Mouse (Mus musculus) heart, embryonic 12.5 days (tissue): ENCODE measurements around the gene Arhgap8. TPM values are rescaled to one million over a fixed set of nuclear protein-coding genes. Genes with fewer than 3 reads are reported as not detected.
A peak's percentile ranks its signal among the peaks of the same experiment; 100 is the strongest.

Experiments used
- ATAC-seq: fragments of 200-750 bp; cut with Nextera tagmentation; 2 replicates; pipeline ENCODE4 v1.8.0; 2017; ENCODE audit warnings: moderate TSS enrichment, moderate library complexity; ENCODE audit not compliant: insufficient number of reproducible peaks, low FRiP score
- H3K27ac ChIP-seq: fragments of 300-500 bp; sonication (generic); 2 replicates; pipeline ENCODE4 v1.5.1; 2016; ENCODE audit warnings: mild to moderate bottlenecking, moderate library complexity; ENCODE audit not compliant: poor library complexity, severe bottlenecking
- H3K27me3 ChIP-seq: fragments of 300-500 bp; sonication (generic); replicated peaks from 2 replicates; pipeline ENCODE4 v1.6.1; 2016; ENCODE audit warnings: mild to moderate bottlenecking, moderate library complexity
- H3K36me3 ChIP-seq: fragments of 300-500 bp; sonication (generic); 2 replicates; pipeline ENCODE4 v1.6.1; 2016; ENCODE audit warnings: mild to moderate bottlenecking, moderate library complexity
- H3K4me1 ChIP-seq: fragments of 300-500 bp; sonication (generic); replicated peaks from 2 replicates; pipeline ENCODE4 v1.6.1; 2016; ENCODE audit warnings: mild to moderate bottlenecking
- H3K4me2 ChIP-seq: fragments of 300-500 bp; sonication (generic); 2 replicates; pipeline ENCODE4 v1.6.1; 2016; ENCODE audit warnings: mild to moderate bottlenecking, moderate library complexity
- H3K4me3 ChIP-seq: fragments of 300-500 bp; sonication (generic); 2 replicates; pipeline ENCODE4 v1.5.1; 2016; ENCODE audit warnings: mild to moderate bottlenecking
- H3K9ac ChIP-seq: fragments of 300-500 bp; sonication (generic); 2 replicates; pipeline ENCODE4 v1.6.1; 2016; ENCODE audit warnings: mild to moderate bottlenecking, moderate library complexity
- H3K9me3 ChIP-seq: fragments of 300-500 bp; sonication (generic); replicated peaks from 2 replicates; pipeline ENCODE4 v1.6.1; 2016; ENCODE audit warnings: mild to moderate bottlenecking, moderate library complexity
- WGBS: fragments of 180-500 bp; shearing (Covaris S2); methylation state at CpG from one replicate; pipeline ENCODE4 v1.1.7; 2016; 5-methylcytosine and 5-hydroxymethylcytosine counted together
- polyA plus RNA-seq: library from polyadenylated mRNA; unstranded; fragments of >200 nt; fragmentation: Nextera tagmentation; extraction: Ambion mirVana; gene quantifications from 2 replicates; pipeline ENCODE4 v1.2.1, GENCODE M21; 2016

Arhgap8 gene
- polyA plus RNA-seq, 1 experiment from 2014 or later: 3.4 TPM

DNA sequence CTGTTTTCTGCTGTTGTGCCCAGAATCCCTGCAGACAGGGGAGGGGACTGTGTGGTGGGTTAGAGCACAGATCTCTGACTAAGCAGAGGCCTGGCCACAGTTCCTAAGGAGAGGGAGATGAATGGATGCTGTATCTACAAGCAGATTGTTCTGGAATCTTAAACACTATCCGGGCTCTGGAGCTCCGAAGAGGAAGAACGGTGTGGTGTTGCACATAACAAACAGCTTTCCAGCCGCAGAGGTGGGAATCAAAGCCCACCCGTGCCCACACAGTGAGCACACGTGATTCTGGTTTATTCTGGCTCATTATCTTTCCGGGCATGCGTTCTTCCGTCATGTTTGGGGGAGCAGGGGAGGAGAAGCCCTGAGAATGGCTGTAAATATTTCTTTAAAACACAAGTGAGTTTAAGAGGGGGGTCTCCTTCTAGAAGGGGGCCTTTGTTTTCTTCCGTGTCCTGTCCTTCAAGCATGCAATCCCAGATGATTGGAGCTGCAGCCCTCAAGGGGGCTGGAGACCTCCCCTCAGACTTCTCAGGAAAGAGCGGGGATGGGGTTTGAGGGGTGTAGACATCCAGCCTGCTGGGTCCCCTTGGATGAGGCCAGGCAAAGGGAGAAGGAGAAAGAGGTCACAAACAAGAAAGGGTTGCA is 16.6 kb downstream of the Arhgap8 start:
- H3K36me3 ChIP-seq: no peaks in the 10 kb centered on the region
- no peak overlapping the region for H3K4me2 ChIP-seq
- no peak for ATAC-seq
- H3K27ac ChIP-seq: no peak overlapping the region
- no peaks in the 10 kb centered on the region for H3K27me3 ChIP-seq
- 68% methylated on average over 11 of the region's 11 CpGs for WGBS
- 0 out of 2 replicates have a peak, but pooled peaks cover 3% of the 10 kb centered on the region for H3K9me3 ChIP-seq
- peaks cover 9% of the 10 kb centered on the region for H3K4me1 ChIP-seq
- no peak overlapping the region for H3K9ac ChIP-seq
- H3K4me3 ChIP-seq: no peak overlapping the region

DNA sequence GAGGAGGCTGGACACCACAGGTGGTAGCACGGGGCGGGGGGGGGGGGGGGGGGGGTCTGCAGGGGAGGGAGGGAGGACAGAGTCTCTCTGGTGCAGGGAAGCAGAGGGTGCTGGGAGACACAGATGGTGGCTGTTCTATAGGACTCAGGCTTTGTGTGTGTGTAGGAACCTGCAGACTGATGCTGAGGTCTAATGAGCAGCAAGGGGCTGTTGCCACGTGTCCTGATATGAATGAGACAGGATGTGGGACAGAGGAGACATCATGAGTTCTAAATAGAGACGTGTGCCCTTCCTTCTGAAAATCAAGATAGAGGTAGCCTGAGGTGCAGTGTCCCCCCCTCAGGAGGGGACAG is 17.1 kb downstream of the Arhgap8 start:
- no peak overlapping the region for H3K9ac ChIP-seq
- H3K36me3 ChIP-seq: no peaks in the 10 kb centered on the region
- ATAC-seq: no peak
- H3K4me3 ChIP-seq: no peak overlapping the region
- 0 out of 2 replicates have a peak, but pooled peaks cover 3% of the 10 kb centered on the region for H3K9me3 ChIP-seq
- no peak overlapping the region for H3K4me2 ChIP-seq
- no peak overlapping the region for H3K27ac ChIP-seq
- peaks cover 8% of the 10 kb centered on the region for H3K4me1 ChIP-seq
- 38% methylated on average over 3 of the region's 4 CpGs for WGBS
- H3K27me3 ChIP-seq: no peaks in the 10 kb centered on the region

DNA sequence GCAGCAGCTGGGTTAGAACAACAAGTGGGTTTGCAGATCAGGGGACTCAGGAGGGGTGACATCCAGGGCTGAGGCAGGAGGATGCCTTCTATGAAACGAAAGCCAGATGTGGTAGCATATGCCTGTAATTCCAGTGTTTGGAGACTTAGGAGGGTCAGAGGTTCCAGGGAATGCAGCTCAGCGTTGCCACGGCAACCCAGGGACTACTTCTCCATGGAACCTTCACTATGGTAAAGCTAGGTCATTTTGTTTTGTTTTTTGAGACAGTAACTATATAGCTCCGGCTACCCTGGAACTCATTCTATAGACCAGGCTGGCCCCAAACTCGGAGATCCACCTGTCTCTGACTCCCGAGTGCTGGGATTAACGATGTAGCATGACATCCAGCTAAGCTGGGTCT is 18.4 kb downstream of the Arhgap8 start:
- Histone ChIP-seq H3K4me1 (peaks cover 15% of the 10 kb centered on the region), H3K4me3 (no peak overlapping the region), H3K9ac (no peak overlapping the region), H3K36me3 (no peaks in the 10 kb centered on the region), H3K4me2 (no peak overlapping the region), H3K27ac (no peak overlapping the region), H3K9me3 (0 out of 2 replicates have a peak, but pooled peaks cover 3% of the 10 kb centered on the region), H3K27me3 (no peaks in the 10 kb centered on the region)
- WGBS: 85% methylated on average over 7 of the region's 7 CpGs
- no peak for ATAC-seq

DNA sequence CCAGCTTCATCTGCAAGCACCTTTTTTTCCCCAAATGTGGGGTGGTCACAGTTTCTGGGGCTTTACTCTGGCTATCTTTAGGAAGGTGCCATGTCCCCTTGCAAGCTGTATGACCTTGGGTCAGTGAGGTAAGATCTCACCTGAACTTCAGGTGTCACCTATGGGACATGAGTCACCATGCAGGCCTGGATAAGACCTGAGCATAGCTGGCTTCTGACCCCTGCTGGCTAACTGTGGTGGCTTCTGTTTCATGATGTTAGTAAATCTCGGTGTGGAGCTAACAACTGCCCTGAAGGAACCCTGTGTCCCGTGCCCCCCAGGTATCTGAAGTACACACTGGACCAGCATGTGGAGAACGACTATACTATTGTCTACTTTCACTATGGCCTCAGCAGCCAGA is 21.7 kb downstream of the Arhgap8 start:
- Histone ChIP-seq H3K27me3 (no peaks in the 10 kb centered on the region), H3K9ac (no peak overlapping the region), H3K36me3 (no peaks in the 10 kb centered on the region), H3K4me2 (no peak overlapping the region), H3K4me1 (peaks cover 35% of the 10 kb centered on the region), H3K9me3 (0 out of 2 replicates have a peak, but pooled peaks cover 3% of the 10 kb centered on the region), H3K27ac (no peak overlapping the region), H3K4me3 (no peak overlapping the region)
- no peak for ATAC-seq
- WGBS: 74% methylated on average over 3 of the region's 3 CpGs

DNA sequence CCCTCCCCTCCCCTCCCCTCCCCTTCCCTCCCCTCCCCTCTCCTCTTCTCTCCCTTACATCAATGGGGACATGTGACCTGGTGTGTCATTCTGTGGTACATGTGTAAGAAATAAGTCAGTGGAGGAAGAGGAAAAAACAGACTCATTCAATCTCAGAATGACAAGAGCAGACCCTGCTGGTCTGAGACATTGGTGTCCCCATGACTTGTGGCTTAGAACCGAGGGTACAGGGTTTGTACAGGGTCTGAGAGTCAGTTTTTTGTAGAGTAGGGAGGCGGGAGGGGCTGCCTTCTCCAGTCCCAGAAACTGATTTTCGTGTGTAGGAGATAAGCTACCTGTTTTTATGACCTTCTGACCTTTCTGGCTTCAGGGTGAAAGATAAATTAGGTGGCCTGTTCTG is 23.5 kb downstream of the Arhgap8 start:
- Histone ChIP-seq H3K36me3 (no peaks in the 10 kb centered on the region), H3K4me2 (no peak overlapping the region), H3K27ac (no peak overlapping the region), H3K27me3 (no peaks in the 10 kb centered on the region), H3K4me3 (no peak overlapping the region), H3K4me1 (peaks cover 35% of the 10 kb centered on the region), H3K9me3 (0 out of 2 replicates have a peak, but pooled peaks cover 3% of the 10 kb centered on the region), H3K9ac (no peak overlapping the region)
- WGBS: 9% methylated on average over 3 of the region's 3 CpGs
- no peak; the same call in 1 of the 2 replicates for ATAC-seq

DNA sequence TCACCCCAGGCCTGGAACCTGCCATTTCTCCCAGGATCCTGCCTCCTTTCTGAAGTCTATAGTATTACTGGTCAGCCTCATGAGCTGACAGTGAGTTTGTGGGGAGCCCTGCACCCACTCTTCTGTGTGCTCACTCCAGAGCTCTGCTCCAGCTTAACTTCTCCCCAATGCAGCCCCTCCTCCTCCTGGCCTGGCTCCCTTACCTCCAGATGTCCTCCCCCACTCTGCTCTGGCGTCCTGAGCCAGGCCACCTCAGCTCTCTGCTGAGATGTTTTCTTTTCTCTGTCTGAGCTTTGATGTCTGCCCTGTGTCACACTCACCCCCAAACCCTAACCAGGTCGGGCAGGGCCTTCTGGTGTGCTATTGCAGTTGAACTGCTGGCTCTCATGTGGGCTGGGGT is 24.5 kb downstream of the Arhgap8 start:
- ATAC-seq: no peak
- WGBS: 7% methylated on average over 2 of the region's 2 CpGs

GRCm38 (mm10) chr15:84745831-84746230 is 26.0 kb downstream of the Arhgap8 start:
- Histone ChIP-seq H3K27ac (no peak overlapping the region), H3K36me3 (no peaks in the 10 kb centered on the region), H3K4me1 (peaks cover 35% of the 10 kb centered on the region), H3K9ac (no peak overlapping the region), H3K4me3 (no peak overlapping the region), H3K9me3 (no peaks in the 10 kb centered on the region), H3K4me2 (no peak overlapping the region), H3K27me3 (no peaks in the 10 kb centered on the region)
- 0 out of 2 replicates have a peak, but pooled peaks have one; percentile 45 for ATAC-seq
- WGBS: 57% methylated on average over 4 of the region's 4 CpGs

More for the DNA sequence above, 24.5 kb downstream of the Arhgap8 start:
- H3K36me3 ChIP-seq: no peaks in the 10 kb centered on the region
- peaks cover 35% of the 10 kb centered on the region for H3K4me1 ChIP-seq
- H3K9me3 ChIP-seq: 0 out of 2 replicates have a peak, but pooled peaks cover 3% of the 10 kb centered on the region
- no peak overlapping the region for H3K27ac ChIP-seq
- no peaks in the 10 kb centered on the region for H3K27me3 ChIP-seq
- H3K9ac ChIP-seq: no peak overlapping the region; the same call in 1 of the 2 replicates
- H3K4me2 ChIP-seq: no peak overlapping the region
- H3K4me3 ChIP-seq: no peak overlapping the region

DNA sequence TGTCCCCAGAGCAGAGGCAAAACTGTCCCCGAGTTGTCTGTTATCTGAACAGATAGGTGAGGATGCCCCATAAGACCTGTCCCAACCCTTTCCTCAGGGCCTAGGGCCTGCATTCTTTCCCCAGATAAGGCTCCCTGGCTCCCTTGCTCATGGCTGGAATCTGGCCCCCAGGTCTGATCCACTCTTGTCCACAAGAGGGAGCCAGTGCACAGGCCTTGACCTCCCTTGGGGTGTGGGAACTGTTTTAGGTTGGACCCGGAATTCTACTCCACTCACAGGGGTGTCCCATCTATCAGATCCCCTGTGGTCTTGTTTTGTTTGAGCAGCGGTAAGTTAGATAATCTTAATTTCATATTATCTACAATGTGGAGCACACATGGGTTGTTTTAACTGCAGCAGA is 35.1 kb downstream of the Arhgap8 start:
- no peak overlapping the region for H3K9ac ChIP-seq
- no peaks in the 10 kb centered on the region for H3K9me3 ChIP-seq
- no peak overlapping the region for H3K4me3 ChIP-seq
- WGBS: 4% methylated on average over 3 of the region's 3 CpGs
- no peak overlapping the region for H3K27ac ChIP-seq
- no peaks in the 10 kb centered on the region for H3K36me3 ChIP-seq
- peaks cover 13% of the 10 kb centered on the region for H3K4me1 ChIP-seq
- no peak for ATAC-seq
- H3K4me2 ChIP-seq: no peak overlapping the region
- peaks cover 21% of the 10 kb centered on the region for H3K27me3 ChIP-seq

DNA sequence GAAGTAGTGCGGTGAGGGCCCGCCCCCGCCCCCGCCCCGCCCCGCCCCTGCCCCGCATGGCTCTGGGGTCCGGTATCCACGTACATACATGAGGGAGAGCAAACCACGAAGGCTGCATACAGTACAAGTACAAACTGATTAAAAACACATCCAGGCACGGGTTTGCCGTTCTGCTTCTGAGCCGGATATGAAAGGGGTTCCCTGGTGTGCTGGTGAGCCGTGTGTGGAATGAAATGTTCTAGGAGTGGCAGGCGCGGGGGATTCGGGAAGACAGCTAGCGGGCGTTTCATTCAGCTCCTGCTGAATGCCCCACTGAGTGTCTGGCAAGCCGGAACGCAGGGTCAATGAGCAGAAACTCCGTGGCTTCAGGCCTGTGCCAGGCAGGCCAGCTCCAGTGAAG is 36.6 kb downstream of the Arhgap8 start:
- Histone ChIP-seq H3K27ac (no peak overlapping the region), H3K9ac (peak overlapping the region; percentile 25; the same call in 1 of the 2 replicates), H3K27me3 (peaks cover 21% of the 10 kb centered on the region), H3K9me3 (no peaks in the 10 kb centered on the region), H3K4me1 (peaks cover 13% of the 10 kb centered on the region), H3K4me3 (peak overlapping the region; percentile 39), H3K36me3 (no peaks in the 10 kb centered on the region), H3K4me2 (peak overlapping the region; percentile 75)
- ATAC-seq: 0 out of 2 replicates have a peak, but pooled peaks have one; percentile 6
- 2% methylated on average over 22 of the region's 22 CpGs for WGBS

- no peaks in the 10 kb centered on the region for H3K36me3 ChIP-seq
- H3K4me1 ChIP-seq: peaks cover 13% of the 10 kb centered on the region
- WGBS: 39% methylated on average over 4 of the region's 4 CpGs
- no peak for ATAC-seq
- H3K27ac ChIP-seq: no peak overlapping the region
- peaks cover 21% of the 10 kb centered on the region for H3K27me3 ChIP-seq
- no peak overlapping the region for H3K9ac ChIP-seq
- H3K9me3 ChIP-seq: no peaks in the 10 kb centered on the region
- H3K4me2 ChIP-seq: no peak overlapping the region
- no peak overlapping the region for H3K4me3 ChIP-seq
These were observed 38.6 kb downstream of the Arhgap8 start for GRCm38 (mm10) chr15:84758493-84758892.

- 74% methylated on average over 8 of the region's 8 CpGs for WGBS
- H3K4me2 ChIP-seq: no peak overlapping the region
- H3K36me3 ChIP-seq: no peaks in the 10 kb centered on the region
- H3K9me3 ChIP-seq: no peaks in the 10 kb centered on the region
- no peak overlapping the region for H3K27ac ChIP-seq
- no peak overlapping the region for H3K4me3 ChIP-seq
- H3K27me3 ChIP-seq: peaks cover 4% of the 10 kb centered on the region; the same call in 1 of the 2 replicates
- ATAC-seq: no peak; the same call in 1 of the 2 replicates
- no peaks in the 10 kb centered on the region for H3K4me1 ChIP-seq
- no peak overlapping the region for H3K9ac ChIP-seq
These were observed 43.0 kb downstream of the Arhgap8 start for GRCm38 (mm10) chr15:84762712-84763422.
